Mouse (Mus musculus) lung, postnatal 0 days (tissue): ENCODE results near the gene Nepro.

ENCODE experiments used
- CTCF ChIP-seq: IDR thresholded peaks from 2 replicates; pipeline ENCODE4 v1.5.1; 2016; ENCODE audit warnings: antibody characterized with exemption, mild to moderate bottlenecking
- EP300 ChIP-seq: IDR thresholded peaks from 2 replicates; pipeline ENCODE4 v1.6.1; 2016; ENCODE audit warnings: antibody characterized with exemption, mild to moderate bottlenecking, control low read depth

DNA sequence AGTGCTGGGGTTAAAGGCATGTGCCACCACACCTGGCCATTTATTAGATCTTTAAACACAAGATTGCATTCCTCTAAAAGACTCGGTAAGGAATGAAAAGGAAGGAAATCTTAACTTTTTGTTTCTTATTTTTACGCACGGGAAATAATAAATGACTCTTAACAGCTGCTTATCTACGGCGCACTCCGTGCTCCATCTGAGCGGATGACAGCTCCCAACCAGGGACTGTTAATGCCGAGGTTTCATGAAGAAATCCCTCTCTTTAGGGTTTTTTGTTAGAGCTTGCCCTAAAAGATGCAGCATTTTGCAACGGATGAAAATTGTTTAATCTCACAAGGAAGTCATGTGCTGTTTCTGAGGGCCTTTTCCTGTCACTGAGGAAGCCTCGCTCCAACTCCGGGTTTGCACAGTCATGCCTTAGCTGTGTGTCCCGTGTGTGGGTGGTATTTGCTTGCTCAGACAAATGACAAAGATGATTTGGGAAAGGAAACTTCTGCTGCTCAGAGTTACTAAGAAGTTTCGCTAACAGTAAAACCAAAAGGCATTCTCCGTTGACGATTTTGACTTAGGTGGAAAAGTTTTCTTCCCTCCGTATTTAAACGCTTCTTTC is 54.5 kb downstream of the Nepro start:
- TF ChIP-seq EP300, result peak; percentile 29; the same call in 1 of the 2 replicates
- TF ChIP-seq CTCF, result no peak
